16 mouse cellular contexts compared by ENCODE assay signal in the genomic region with DNA sequence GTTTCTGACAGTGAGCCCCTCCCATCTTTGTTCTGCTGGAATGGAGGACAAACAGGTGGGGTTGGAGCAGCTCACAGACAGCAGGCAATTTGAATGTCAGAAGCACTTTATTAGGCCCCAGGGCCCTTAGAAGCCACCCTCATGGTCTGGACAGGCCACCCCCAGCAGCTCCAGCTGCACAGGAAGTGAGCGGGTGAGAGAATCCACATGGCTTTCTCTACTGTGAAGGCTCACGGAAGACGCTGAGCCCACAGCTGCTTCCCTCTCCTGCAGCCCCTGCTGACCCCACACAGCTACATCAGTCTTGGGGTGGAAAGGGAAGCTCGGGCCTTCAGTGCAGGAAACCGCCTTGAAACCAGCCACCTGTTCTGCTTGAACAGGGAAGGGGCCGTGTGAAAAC. TPM values are rescaled to one million over a fixed set of nuclear protein-coding genes. Genes with fewer than 3 reads are reported as not detected.
DNase-seq lines count a peak whose midpoint lies in the region; ATAC-seq and TF ChIP-seq lines count a peak whose summit lies in the region.
"Had no signal": no experiment of that assay in that cellular context is flagged by ENCODE, and none has a peak within 500 bp of the region (broad histone marks: within the 10 kb centered on the region; RNA-seq: fewer than 3 reads in every experiment).

No protein-coding gene starts in this region.

- H3K9ac ChIP-seq in heart, embryonic 15.5 days: no peak overlapping the region
- no peak overlapping the region for H3K9ac ChIP-seq in liver, embryonic 13.5 days
- no peak overlapping the region for H3K9ac ChIP-seq in limb, embryonic 12.5 days (replicated peaks)
- H3K9ac ChIP-seq: embryonic facial prominence, embryonic 15.5 days; neural tube, embryonic 12.5 days had no signal

- no peak; the same call in 1 of the 2 replicates for ATAC-seq in heart, embryonic 15.5 days (replicated peaks; ENCODE audit: insufficient number of reproducible peaks, insufficient read depth, low FRiP score, low read depth)
- no peak for ATAC-seq in liver, embryonic 13.5 days (ENCODE audit: low read depth)
- peak; percentile 60; the same call in 1 of the 2 replicates for ATAC-seq in limb, embryonic 12.5 days (ENCODE audit: insufficient number of reproducible peaks, insufficient read depth, low FRiP score, low TSS enrichment, low read depth)

- H3K4me2 ChIP-seq in heart, embryonic 15.5 days: no peak overlapping the region
- H3K4me2 ChIP-seq in liver, embryonic 13.5 days: no peak overlapping the region
- H3K4me2 ChIP-seq in limb, embryonic 12.5 days: no peak overlapping the region
- H3K4me2 ChIP-seq: embryonic facial prominence, embryonic 15.5 days; forebrain, embryonic 12.5 days; neural tube, embryonic 12.5 days had no signal

- no peak overlapping the region for H3K4me3 ChIP-seq in heart, embryonic 15.5 days
- no peak overlapping the region for H3K4me3 ChIP-seq in heart, embryonic 10.5 days
- H3K4me3 ChIP-seq in liver, embryonic 13.5 days (replicated peaks): no peak overlapping the region
- H3K4me3 ChIP-seq in E14TG2a.4 (replicated peaks; ENCODE audit: low read length): peak overlapping the region; percentile 50
- no peak overlapping the region for H3K4me3 ChIP-seq in limb, embryonic 12.5 days (replicated peaks)
- H3K4me3 ChIP-seq: embryonic facial prominence, embryonic 15.5 days; forebrain, embryonic 12.5 days; neural tube, embryonic 12.5 days had no signal

- no peak for DNase-seq in heart, embryonic 10.5 days (ENCODE audit: low spot score)
- DNase-seq in liver, embryonic 13.5 days: no peak
- DNase-seq in liver: no peak
- DNase-seq in embryo, embryonic 10.5 days (ENCODE audit: low spot score): no peak
- no peak for DNase-seq in cerebellum, adult 11-12 months
- DNase-seq: adrenal gland, adult 8-10 months; cerebellum, postnatal 14 days; heart, adult 11 months; heart, postnatal 36 days; right cerebral cortex, postnatal 4 days had no signal

- peaks cover 1% of the 10 kb centered on the region for H3K27me3 ChIP-seq in heart, embryonic 15.5 days
- H3K27me3 ChIP-seq in heart, embryonic 10.5 days (ENCODE audit: insufficient read depth, poor library complexity, severe bottlenecking): peaks cover 16% of the 10 kb centered on the region
- no peaks in the 10 kb centered on the region for H3K27me3 ChIP-seq in liver, embryonic 13.5 days
- peaks cover 19% of the 10 kb centered on the region for H3K27me3 ChIP-seq in E14TG2a.4 (ENCODE audit: insufficient read depth, low read length)
- H3K27me3 ChIP-seq in limb, embryonic 12.5 days: peaks cover 21% of the 10 kb centered on the region

- H3K27ac ChIP-seq in heart, embryonic 15.5 days: peak overlapping the region; percentile 37; the same call in 1 of the 2 replicates
- H3K27ac ChIP-seq in heart, embryonic 10.5 days: no peak overlapping the region
- peak overlapping the region; percentile 23; the same call in 1 of the 2 replicates for H3K27ac ChIP-seq in liver, embryonic 13.5 days
- H3K27ac ChIP-seq in limb, embryonic 12.5 days: peak overlapping the region; percentile 56; the same call in 1 of the 2 replicates
- H3K27ac ChIP-seq: embryonic facial prominence, embryonic 15.5 days; forebrain, embryonic 12.5 days; neural tube, embryonic 12.5 days had no signal

- peaks cover 3% of the 10 kb centered on the region; the same call in 1 of the 2 replicates for H3K4me1 ChIP-seq in heart, embryonic 15.5 days (replicated peaks)
- H3K4me1 ChIP-seq in heart, embryonic 10.5 days: peaks cover 14% of the 10 kb centered on the region
- peaks cover 49% of the 10 kb centered on the region for H3K4me1 ChIP-seq in liver, embryonic 13.5 days (replicated peaks)
- H3K4me1 ChIP-seq in E14TG2a.4 (replicated peaks; ENCODE audit: low read depth, low read length): peaks cover 45% of the 10 kb centered on the region
- H3K4me1 ChIP-seq in limb, embryonic 12.5 days (replicated peaks): peaks cover 15% of the 10 kb centered on the region
- H3K4me1 ChIP-seq: embryonic facial prominence, embryonic 15.5 days had no signal

- H3K36me3 ChIP-seq in heart, embryonic 15.5 days: peaks cover 31% of the 10 kb centered on the region
- peaks cover 47% of the 10 kb centered on the region for H3K36me3 ChIP-seq in heart, embryonic 10.5 days
- H3K36me3 ChIP-seq in liver, embryonic 13.5 days: peaks cover 34% of the 10 kb centered on the region
- H3K36me3 ChIP-seq in E14TG2a.4 (ENCODE audit: insufficient read depth, low read length): peaks cover 51% of the 10 kb centered on the region
- peaks cover 50% of the 10 kb centered on the region for H3K36me3 ChIP-seq in limb, embryonic 12.5 days

- WGBS in heart, embryonic 15.5 days: 53% methylated on average over 6 of the region's 6 CpGs
- 60% methylated on average over 6 of the region's 6 CpGs for WGBS in heart, embryonic 10.5 days
- 50% methylated on average over 6 of the region's 6 CpGs for WGBS in liver, embryonic 13.5 days (ENCODE audit: insufficient replicate concordance)
- WGBS in limb, embryonic 12.5 days: 37% methylated on average over 6 of the region's 6 CpGs

- no peak for TF ChIP-seq CTCF in E14TG2a.4 (conservative IDR thresholded peaks at IDR 0.05; ENCODE audit: low read length)

- H3K9me3 ChIP-seq in heart, embryonic 15.5 days (replicated peaks): no peaks in the 10 kb centered on the region
- H3K9me3 ChIP-seq in heart, embryonic 10.5 days: no peaks in the 10 kb centered on the region
- H3K9me3 ChIP-seq in liver, embryonic 13.5 days (replicated peaks): no peaks in the 10 kb centered on the region; the same call in 1 of the 2 replicates
- H3K9me3 ChIP-seq in E14TG2a.4 (ENCODE audit: low read length): no peaks in the 10 kb centered on the region
- no peaks in the 10 kb centered on the region for H3K9me3 ChIP-seq in limb, embryonic 12.5 days
- H3K9me3 ChIP-seq: embryonic facial prominence, embryonic 15.5 days; forebrain, embryonic 12.5 days; neural tube, embryonic 12.5 days had no signal

RNA-seq across cellular contexts. Expression of gene Poll, which starts 8.1 kb away (rescaled TPM):
- polyA plus RNA-seq in heart, embryonic 15.5 days (2015; fragmentation: Nextera tagmentation; extraction: Ambion mirVana): 11.5 and 14.7 TPM in 2 replicates
- 19.2 and 19.4 TPM in 2 replicates for polyA plus RNA-seq in heart, embryonic 10.5 days (2016; fragmentation: Nextera tagmentation; extraction: Ambion mirVana)
- polyA plus RNA-seq in liver, embryonic 13.5 days (2015; fragmentation: Nextera tagmentation; extraction: Ambion mirVana): 6.7 and 7.1 TPM in 2 replicates
- polyA plus RNA-seq in limb, embryonic 12.5 days (2016; fragmentation: Nextera tagmentation; extraction: Ambion mirVana): 17.7 and 20.1 TPM in 2 replicates

RNA-seq across cellular contexts. Expression of gene Gm17018, which starts 8.2 kb away (rescaled TPM):
- polyA plus RNA-seq in heart, embryonic 15.5 days (2015; fragmentation: Nextera tagmentation; extraction: Ambion mirVana): 28.3 and 29.3 TPM in 2 replicates
- polyA plus RNA-seq in heart, embryonic 10.5 days (2016; fragmentation: Nextera tagmentation; extraction: Ambion mirVana): 32.5 and 35.0 TPM in 2 replicates
- 19.9 and 21.5 TPM in 2 replicates for polyA plus RNA-seq in liver, embryonic 13.5 days (2015; fragmentation: Nextera tagmentation; extraction: Ambion mirVana)
- polyA plus RNA-seq in limb, embryonic 12.5 days (2016; fragmentation: Nextera tagmentation; extraction: Ambion mirVana): 50.5 and 53.7 TPM in 2 replicates
